Mouse (Mus musculus): ENCODE data around the gene Mecom. TPM values are rescaled to one million over a fixed set of nuclear protein-coding genes. Genes with fewer than 3 reads are reported as not detected.

Mecom gene
- polyA plus RNA-seq, 1 experiment, result 0.02 TPM

DNA sequence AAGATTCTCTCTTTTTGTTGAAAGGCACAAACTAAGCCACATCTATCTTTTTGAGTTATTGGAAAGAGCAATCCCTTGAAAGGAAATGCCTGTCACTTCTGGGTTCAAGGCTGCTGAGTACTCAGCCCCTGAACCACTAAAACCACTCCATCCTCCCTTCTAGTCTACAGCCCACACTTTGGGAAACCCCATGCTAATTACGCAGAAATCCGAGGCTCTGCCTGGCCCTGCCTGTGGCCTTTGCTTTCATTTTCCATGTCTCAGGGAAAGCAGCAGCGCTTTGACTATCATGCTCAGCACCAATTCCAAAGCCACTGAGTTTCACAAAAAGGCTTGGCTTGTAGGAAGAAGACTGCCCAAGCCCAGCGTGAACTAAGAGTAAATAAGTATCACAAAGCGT is 70.8 kb downstream of the Mecom start:
- no peak overlapping the region for H3K4me3 ChIP-seq (replicated peaks)
- H3K27me3 ChIP-seq (ENCODE audit: control insufficient read depth), result no peaks in the 10 kb centered on the region

GRCm38 (mm10) chr3:30475591-30475990 is 72.2 kb downstream of the Mecom start:
- no peak overlapping the region for H3K4me3 ChIP-seq (replicated peaks)
- no peaks in the 10 kb centered on the region for H3K36me3 ChIP-seq (ENCODE audit: control insufficient read depth)
- TF ChIP-seq TAL1 (IDR thresholded peaks at IDR 0.05; ENCODE audit: low read length) (no peak), GATA1 (IDR thresholded peaks at IDR 0.05; ENCODE audit: low read length) (no peak)
- H3K4me1 ChIP-seq (ENCODE audit: control insufficient read depth), result no peaks in the 10 kb centered on the region
- no peaks in the 10 kb centered on the region for H3K27me3 ChIP-seq (ENCODE audit: control insufficient read depth)
- H3K9me3 ChIP-seq (ENCODE audit: control insufficient read depth, low read length), result no peaks in the 10 kb centered on the region

More for the DNA sequence above, 70.8 kb downstream of the Mecom start:
- Histone ChIP-seq H3K36me3 (ENCODE audit: control insufficient read depth) (no peaks in the 10 kb centered on the region), H3K9me3 (ENCODE audit: control insufficient read depth, low read length) (no peaks in the 10 kb centered on the region), H3K4me1 (ENCODE audit: control insufficient read depth) (no peaks in the 10 kb centered on the region)
- TF ChIP-seq TAL1 (IDR thresholded peaks at IDR 0.05; ENCODE audit: low read length) (no peak), GATA1 (IDR thresholded peaks at IDR 0.05; ENCODE audit: low read length) (no peak)

DNA sequence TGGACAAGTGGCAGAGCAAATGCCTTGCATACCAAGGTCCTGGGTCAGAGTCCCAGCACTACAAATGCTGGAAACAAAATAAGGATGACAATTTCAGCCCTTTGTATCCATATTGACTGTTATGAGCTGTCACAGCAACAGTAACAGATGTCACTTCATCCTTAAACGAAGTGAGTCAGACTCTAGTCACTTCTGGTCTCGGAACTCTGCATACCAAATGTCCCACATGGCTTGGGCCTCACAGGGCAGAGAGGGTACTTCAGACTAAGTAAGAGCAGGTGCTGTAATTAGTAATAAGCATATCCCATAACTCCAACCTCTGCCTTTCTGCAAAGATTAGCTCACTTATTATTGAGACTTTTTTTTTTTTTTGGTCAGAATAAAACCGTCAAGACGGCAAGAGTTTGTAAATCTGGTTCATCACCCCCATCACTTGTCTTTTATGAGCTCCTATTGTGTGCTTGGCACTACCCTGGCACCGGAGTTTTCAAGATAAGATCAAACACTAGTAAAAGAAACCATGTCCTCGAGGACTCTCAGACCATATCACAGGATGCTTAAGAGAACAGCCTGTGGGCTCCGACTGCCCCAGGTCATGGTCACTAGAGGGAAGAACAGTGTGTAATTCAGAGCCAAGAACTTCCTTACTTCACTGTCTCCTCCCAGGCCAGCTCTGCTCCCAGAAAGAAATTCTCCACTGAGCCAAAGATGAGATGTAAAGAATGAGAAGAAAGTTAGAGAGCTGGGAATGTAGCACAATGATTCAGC is 79.6 kb downstream of the Mecom start:
- Histone ChIP-seq H3K4me3 (replicated peaks) (no peak overlapping the region), H3K9me3 (ENCODE audit: control insufficient read depth, low read length) (no peaks in the 10 kb centered on the region), H3K27me3 (ENCODE audit: control insufficient read depth) (no peaks in the 10 kb centered on the region), H3K36me3 (ENCODE audit: control insufficient read depth) (no peaks in the 10 kb centered on the region), H3K4me1 (ENCODE audit: control insufficient read depth) (no peaks in the 10 kb centered on the region)
- TF ChIP-seq GATA1 (IDR thresholded peaks at IDR 0.05; ENCODE audit: low read length) (no peak), TAL1 (IDR thresholded peaks at IDR 0.05; ENCODE audit: low read length) (no peak)

- no peaks in the 10 kb centered on the region for H3K27me3 ChIP-seq (ENCODE audit: control insufficient read depth)
- H3K9me3 ChIP-seq (ENCODE audit: control insufficient read depth, low read length), result no peaks in the 10 kb centered on the region
- TF ChIP-seq TAL1 (IDR thresholded peaks at IDR 0.05; ENCODE audit: low read length) (no peak), GATA1 (IDR thresholded peaks at IDR 0.05; ENCODE audit: low read length) (no peak)
- no peaks in the 10 kb centered on the region for H3K4me1 ChIP-seq (ENCODE audit: control insufficient read depth)
- no peaks in the 10 kb centered on the region for H3K36me3 ChIP-seq (ENCODE audit: control insufficient read depth)
- no peak overlapping the region for H3K4me3 ChIP-seq (replicated peaks)
Measured at GRCm38 (mm10) chr3:30466031-30466650, 81.7 kb downstream of the Mecom start.

DNA sequence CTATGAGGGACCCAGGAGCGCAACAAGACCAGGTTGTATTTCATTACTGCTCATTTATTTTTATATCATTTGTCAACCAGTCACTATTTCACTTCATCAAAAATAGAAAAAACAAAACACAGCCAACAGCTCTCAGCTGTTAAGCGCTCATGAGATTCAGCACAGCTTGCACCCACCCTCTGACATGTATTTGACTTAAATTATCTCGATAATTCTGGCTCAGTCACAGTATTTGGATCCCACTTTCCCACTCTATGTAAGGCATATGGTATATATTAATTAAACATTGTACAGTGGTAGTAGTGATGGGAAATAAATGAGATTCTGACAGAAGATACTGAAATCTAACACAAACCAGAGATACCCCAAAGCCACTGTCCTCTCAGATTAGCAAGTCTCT is 83.3 kb downstream of the Mecom start:
- Histone ChIP-seq H3K4me1 (ENCODE audit: control insufficient read depth) (no peaks in the 10 kb centered on the region), H3K9me3 (ENCODE audit: control insufficient read depth, low read length) (no peaks in the 10 kb centered on the region), H3K36me3 (ENCODE audit: control insufficient read depth) (no peaks in the 10 kb centered on the region), H3K4me3 (replicated peaks) (no peak overlapping the region), H3K27me3 (ENCODE audit: control insufficient read depth) (no peaks in the 10 kb centered on the region)
- TF ChIP-seq GATA1 (IDR thresholded peaks at IDR 0.05; ENCODE audit: low read length) (no peak), TAL1 (IDR thresholded peaks at IDR 0.05; ENCODE audit: low read length) (no peak)

DNA sequence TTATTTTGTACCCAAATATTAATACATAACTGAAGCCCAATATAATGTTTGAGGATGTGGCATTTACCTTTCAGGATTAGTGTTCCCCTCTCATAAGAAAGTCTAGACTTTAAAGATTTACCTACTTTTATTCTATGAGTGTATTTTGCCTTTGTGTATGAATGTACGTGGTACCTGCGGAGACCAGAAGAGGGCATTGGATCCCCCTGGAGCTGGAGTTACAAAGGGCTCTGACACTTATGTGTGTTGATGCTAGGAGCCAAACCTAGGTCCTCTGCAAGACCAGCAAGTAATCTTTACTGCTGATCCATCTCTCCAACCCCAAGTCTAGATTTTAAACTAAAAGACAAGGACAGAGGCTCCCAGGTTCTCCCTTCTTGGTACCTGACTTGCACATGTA is 86.0 kb downstream of the Mecom start:
- H3K4me3 ChIP-seq (replicated peaks), result no peak overlapping the region
- no peak for TF ChIP-seq TAL1 (IDR thresholded peaks at IDR 0.05; ENCODE audit: low read length)
- TF ChIP-seq GATA1 (IDR thresholded peaks at IDR 0.05; ENCODE audit: low read length), result no peak
- H3K4me1 ChIP-seq (ENCODE audit: control insufficient read depth), result no peaks in the 10 kb centered on the region
- H3K9me3 ChIP-seq (ENCODE audit: control insufficient read depth, low read length), result no peaks in the 10 kb centered on the region
- H3K27me3 ChIP-seq (ENCODE audit: control insufficient read depth), result no peaks in the 10 kb centered on the region
- no peaks in the 10 kb centered on the region for H3K36me3 ChIP-seq (ENCODE audit: control insufficient read depth)

DNA sequence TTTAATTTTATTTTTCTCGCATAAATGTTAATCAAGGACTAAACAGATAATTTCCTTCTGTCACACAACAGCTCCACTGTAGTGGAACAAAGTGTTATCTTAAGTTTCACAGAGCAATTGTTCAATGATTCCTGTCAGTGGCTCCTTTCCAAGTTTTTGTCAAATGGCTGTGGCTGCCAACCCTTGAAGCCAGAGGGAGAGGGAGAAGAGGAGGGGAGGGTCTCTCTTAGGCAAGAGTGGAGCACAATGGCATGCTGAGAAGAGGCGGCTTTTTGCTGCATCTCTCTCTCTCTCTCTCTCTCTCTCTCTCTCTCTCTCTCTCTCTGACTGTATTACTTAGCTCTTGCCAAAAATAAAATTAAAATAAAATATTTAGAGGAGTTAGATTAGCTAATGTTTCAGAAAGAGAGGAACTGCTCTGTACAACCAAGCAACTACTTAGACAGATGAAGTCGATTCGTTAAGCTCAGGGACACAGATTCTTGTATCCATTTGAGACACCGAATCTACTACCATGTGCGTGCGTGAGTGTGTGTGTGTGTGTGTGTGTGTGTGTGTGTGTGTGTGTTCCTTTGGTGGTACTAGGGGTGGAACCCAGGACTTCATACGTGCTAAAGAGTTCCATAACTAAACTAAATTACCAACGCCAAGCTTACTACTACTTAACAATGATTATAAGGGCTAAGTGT is 86.8 kb downstream of the Mecom start:
- TF ChIP-seq TAL1 (IDR thresholded peaks at IDR 0.05; ENCODE audit: low read length) (no peak), GATA1 (IDR thresholded peaks at IDR 0.05; ENCODE audit: low read length) (no peak)
- Histone ChIP-seq H3K27me3 (ENCODE audit: control insufficient read depth) (no peaks in the 10 kb centered on the region), H3K4me3 (replicated peaks) (no peak overlapping the region), H3K4me1 (ENCODE audit: control insufficient read depth) (no peaks in the 10 kb centered on the region), H3K9me3 (ENCODE audit: control insufficient read depth, low read length) (no peaks in the 10 kb centered on the region), H3K36me3 (ENCODE audit: control insufficient read depth) (no peaks in the 10 kb centered on the region)

- no peaks in the 10 kb centered on the region for H3K36me3 ChIP-seq (ENCODE audit: control insufficient read depth)
- TF ChIP-seq GATA1 (IDR thresholded peaks at IDR 0.05; ENCODE audit: low read length) (no peak), TAL1 (IDR thresholded peaks at IDR 0.05; ENCODE audit: low read length) (no peak)
- H3K27me3 ChIP-seq (ENCODE audit: control insufficient read depth), result no peaks in the 10 kb centered on the region
- H3K9me3 ChIP-seq (ENCODE audit: control insufficient read depth, low read length), result no peaks in the 10 kb centered on the region
- no peak overlapping the region for H3K4me3 ChIP-seq (replicated peaks)
- no peaks in the 10 kb centered on the region for H3K4me1 ChIP-seq (ENCODE audit: control insufficient read depth)
Measured at GRCm38 (mm10) chr3:30459626-30460025, 88.2 kb downstream of the Mecom start.

DNA sequence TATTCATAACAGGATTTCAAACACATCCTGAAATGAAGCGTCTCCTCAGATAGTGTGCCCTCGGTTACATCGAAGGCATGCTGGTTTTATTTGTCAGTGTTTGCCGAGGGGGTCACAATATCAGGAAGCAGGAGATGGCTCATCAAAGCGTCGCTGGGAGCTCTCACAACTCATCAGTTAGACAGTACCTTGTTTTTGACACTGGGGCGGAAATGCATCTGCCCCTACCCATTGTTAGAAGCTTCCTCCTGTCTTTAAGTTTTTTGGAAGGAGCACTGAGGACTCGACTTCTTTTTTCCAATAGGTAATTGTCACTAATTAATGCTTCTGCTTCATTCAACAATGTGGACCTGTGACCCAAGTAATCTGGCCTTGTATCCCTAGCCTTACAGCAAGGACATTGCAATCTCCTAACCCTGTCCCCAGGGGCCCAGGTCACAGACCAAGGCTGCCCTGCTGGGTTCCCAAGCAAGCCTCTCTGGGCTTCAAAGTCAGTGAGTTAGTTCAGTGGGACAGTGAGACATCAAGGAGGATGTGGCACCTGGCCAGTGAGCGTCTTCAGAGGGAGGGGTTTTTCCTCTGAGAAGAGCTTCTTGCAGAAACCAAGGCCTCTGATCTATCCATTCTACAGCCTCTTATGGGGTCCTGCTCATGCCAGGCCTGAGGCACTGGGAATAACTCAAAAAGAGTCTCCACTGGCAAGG is 89.7 kb downstream of the Mecom start:
- TF ChIP-seq GATA1 (IDR thresholded peaks at IDR 0.05; ENCODE audit: low read length) (no peak), TAL1 (IDR thresholded peaks at IDR 0.05; ENCODE audit: low read length) (no peak)
- Histone ChIP-seq H3K27me3 (ENCODE audit: control insufficient read depth) (no peaks in the 10 kb centered on the region), H3K4me3 (replicated peaks) (no peak overlapping the region), H3K36me3 (ENCODE audit: control insufficient read depth) (no peaks in the 10 kb centered on the region), H3K4me1 (ENCODE audit: control insufficient read depth) (no peaks in the 10 kb centered on the region), H3K9me3 (ENCODE audit: control insufficient read depth, low read length) (no peaks in the 10 kb centered on the region)
